In the genomic region with DNA sequence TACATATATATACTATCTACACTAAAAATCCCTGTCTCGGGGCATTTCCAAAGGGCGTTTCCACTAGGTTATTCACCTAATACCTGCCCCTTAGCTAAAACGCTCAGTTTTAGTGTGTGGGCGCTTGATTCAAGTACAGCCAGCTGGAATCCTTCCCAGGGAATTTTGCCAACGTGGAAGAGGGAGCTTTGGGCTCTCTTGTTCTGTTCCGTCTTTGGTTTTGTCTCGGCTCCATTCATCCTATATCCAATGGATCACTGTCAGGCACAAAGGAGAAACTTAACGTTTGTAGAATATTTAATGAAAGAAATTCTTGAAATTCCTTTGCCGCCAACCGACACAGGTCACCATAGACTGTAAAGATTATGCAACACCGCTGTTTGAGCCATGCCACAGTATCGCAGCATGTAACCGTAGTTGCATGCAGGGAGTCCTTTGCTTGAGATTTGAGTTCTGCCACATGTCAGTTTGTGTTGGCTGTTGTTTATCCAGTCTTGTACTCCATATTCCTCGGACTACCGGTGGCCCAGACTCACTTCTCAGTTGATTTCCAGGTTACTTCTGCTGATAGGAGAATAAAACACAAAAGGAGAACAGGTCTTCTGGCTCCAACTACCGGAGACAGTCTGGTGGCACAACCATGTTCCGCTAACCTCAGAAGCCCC, we compare ENCODE assay signal across 8 mouse cellular contexts. TPM values are rescaled to one million over a fixed set of nuclear protein-coding genes. Genes with fewer than 3 reads are reported as not detected.
DNase-seq lines count a peak whose midpoint lies in the region; ATAC-seq and TF ChIP-seq lines count a peak whose summit lies in the region.

No protein-coding gene starts in this region.

- no peak overlapping the region for H3K9ac ChIP-seq in midbrain, embryonic 13.5 days (replicated peaks)

- peak overlapping the region; percentile 23; the same call in 1 of the 2 replicates for H3K4me2 ChIP-seq in midbrain, embryonic 13.5 days (replicated peaks)

- peaks cover 4% of the 10 kb centered on the region; the same call in 1 of the 2 replicates for H3K4me1 ChIP-seq in midbrain, embryonic 13.5 days (replicated peaks)

- 53% methylated on average over 17 of the region's 17 CpGs for WGBS in midbrain, embryonic 13.5 days

- no peak overlapping the region for H3K27ac ChIP-seq in left cerebral cortex, adult 2 months
- peak overlapping the region; percentile 56; the same call in 1 of the 2 replicates for H3K27ac ChIP-seq in midbrain, embryonic 13.5 days

- no peaks in the 10 kb centered on the region for H3K27me3 ChIP-seq in midbrain, embryonic 13.5 days

- intact Hi-C loops in left cerebral cortex, adult 2 months (cut with DNase I) = no loop called here
- intact Hi-C loops in heart, postnatal 36 days (cut with DNase I) = no loop called here

- H3K4me3 ChIP-seq in left cerebral cortex, adult 2 months = peak overlapping the region; percentile 39
- H3K4me3 ChIP-seq in midbrain, embryonic 13.5 days (replicated peaks) = no peak overlapping the region

- peak in 1 of 2 experiments; percentile 28 for DNase-seq in left cerebral cortex, adult 2 months (ENCODE audit: extremely low spot score in 1 of 2, low spot score in 2 of 2)
- no peak for DNase-seq in left cerebral cortex, adult 11 months (ENCODE audit: low spot score)
- peak; percentile 84 for DNase-seq in cerebellum, adult 8-10 months
- DNase-seq in heart, postnatal 36 days = peak; percentile 60 to 66
- DNase-seq in layer of hippocampus, postnatal 10 days (ENCODE audit: low spot score in 2 of 2) = peak; percentile 57 to 68
- DNase-seq in spleen, postnatal 36 days (ENCODE audit: low spot score in 2 of 2) = no peak
- DNase-seq in gastrocnemius, adult 8-10 months (ENCODE audit: low spot score in 2 of 2) = no peak

- no peaks in the 10 kb centered on the region for H3K9me3 ChIP-seq in midbrain, embryonic 13.5 days

- TF ChIP-seq CTCF in left cerebral cortex, adult 2 months (IDR thresholded peaks at IDR 0.05) = no peak

- no peaks in the 10 kb centered on the region for H3K36me3 ChIP-seq in midbrain, embryonic 13.5 days

- peak; percentile 79 for ATAC-seq in midbrain, embryonic 13.5 days

RNA-seq across cellular contexts. Expression of gene Sap30, which starts 11.3 kb away (rescaled TPM):
- 10 to 100 TPM in 1 of 2 experiments, 1 to 10 TPM in 1; 9.8 to 13.9 TPM for total RNA-seq in left cerebral cortex, adult 2 months (2021)
- total RNA-seq in heart, postnatal 36 days (2021) = 10 to 100 TPM; 13.3 to 17.8 TPM
- 10 to 100 TPM; 12.5 to 13.7 TPM for total RNA-seq in layer of hippocampus, postnatal 10 days (2021)
- 61.5 and 76.2 TPM in 2 replicates for polyA plus RNA-seq in midbrain, embryonic 13.5 days (2015; fragmentation: Nextera tagmentation; extraction: Ambion mirVana)
- 10 to 100 TPM in 3 of 4 experiments, 1 to 10 TPM in 1; 8.7 to 11.0 (median 10.6) TPM for total RNA-seq in gastrocnemius, adult 8-10 months (2022)

RNA-seq across cellular contexts. Expression of gene Hmgb2, which starts 12.7 kb away (rescaled TPM):
- 1 to 10 TPM; 3.9 to 6.4 TPM for total RNA-seq in left cerebral cortex, adult 2 months (2021)
- total RNA-seq in heart, postnatal 36 days (2021) = 10 to 100 TPM; 13.2 to 22.2 TPM
- total RNA-seq in layer of hippocampus, postnatal 10 days (2021) = 10 to 100 TPM; 16.5 to 19.3 TPM
- polyA plus RNA-seq in midbrain, embryonic 13.5 days (2015; fragmentation: Nextera tagmentation; extraction: Ambion mirVana) = 210 and 259 TPM in 2 replicates
- total RNA-seq in gastrocnemius, adult 8-10 months (2022) = 1 to 10 TPM; 2.5 to 6.5 (median 4.8) TPM

RNA-seq across cellular contexts. Expression of gene Scrg1, which starts 43.3 kb away (rescaled TPM):
- 10 to 100 TPM; 41.1 to 42.5 TPM for total RNA-seq in left cerebral cortex, adult 2 months (2021)
- total RNA-seq in heart, postnatal 36 days (2021) = not detected
- total RNA-seq in layer of hippocampus, postnatal 10 days (2021) = 10 to 100 TPM; 69.0 to 69.3 TPM
- 2.5 and 3.3 TPM in 2 replicates for polyA plus RNA-seq in midbrain, embryonic 13.5 days (2015; fragmentation: Nextera tagmentation; extraction: Ambion mirVana)
- not detected for total RNA-seq in gastrocnemius, adult 8-10 months (2022)

Comparison
In these comparisons a context has a peak if more than half of its experiments do, and no peak if none do; other contexts are left out.
1. DNase-seq: peak in cerebellum, adult 8-10 months (single experiment), heart, postnatal 36 days (2 of 2) and layer of hippocampus, postnatal 10 days (2 of 2); none in left cerebral cortex, adult 11 months (single experiment), spleen, postnatal 36 days (0 of 2) and gastrocnemius, adult 8-10 months (0 of 2).
2. RNA of gene Scrg1, which starts 43.3 kb away (total RNA-seq): 69.0 to 69.3 TPM in layer of hippocampus, postnatal 10 days and 41.1 to 42.5 TPM in left cerebral cortex, adult 2 months; not detected in heart, postnatal 36 days and not detected in gastrocnemius, adult 8-10 months; every median in the first group is over 10 times any median in the second.